Mouse (Mus musculus): ENCODE data around the gene Slc12a5. TPM values are rescaled to one million over a fixed set of nuclear protein-coding genes. Genes with fewer than 3 reads are reported as not detected.

Gene Slc12a5
- polyA plus RNA-seq, 1 experiment from 2014 or later, result 0.84 TPM

- Histone ChIP-seq H3K4me3 (ENCODE audit: low read depth, low read length) (no peak overlapping the region), H3K4me1 (ENCODE audit: insufficient read depth, low read depth, low read length) (no peaks in the 10 kb centered on the region), H3K9ac (replicated peaks; ENCODE audit: low read depth) (no peak overlapping the region), H3K27ac (ENCODE audit: low read length) (no peak overlapping the region), H3K9me3 (ENCODE audit: low read length) (no peaks in the 10 kb centered on the region), H3K27me3 (replicated peaks; ENCODE audit: insufficient read depth, low read length) (no peaks in the 10 kb centered on the region; the same call in 1 of the 2 replicates), H3K4me2 (replicated peaks; ENCODE audit: low read depth, low read length) (no peak overlapping the region), H3K36me3 (ENCODE audit: insufficient read depth, low read length) (no peaks in the 10 kb centered on the region)
- whole genome bisulfite sequencing, result 31% methylated on average over 11 of the region's 11 CpGs
- DNase-seq (ENCODE audit: low spot score) (no peak), ATAC-seq (no peak)
- TF ChIP-seq CTCF (IDR thresholded peaks at IDR 0.05), result no peak
- no peak for TF ChIP-seq EP300 (IDR thresholded peaks at IDR 0.05)
Observed at GRCm38 (mm10) chr2:164930706-164931581, 29.7 kb upstream of the Slc12a5 start.

DNA sequence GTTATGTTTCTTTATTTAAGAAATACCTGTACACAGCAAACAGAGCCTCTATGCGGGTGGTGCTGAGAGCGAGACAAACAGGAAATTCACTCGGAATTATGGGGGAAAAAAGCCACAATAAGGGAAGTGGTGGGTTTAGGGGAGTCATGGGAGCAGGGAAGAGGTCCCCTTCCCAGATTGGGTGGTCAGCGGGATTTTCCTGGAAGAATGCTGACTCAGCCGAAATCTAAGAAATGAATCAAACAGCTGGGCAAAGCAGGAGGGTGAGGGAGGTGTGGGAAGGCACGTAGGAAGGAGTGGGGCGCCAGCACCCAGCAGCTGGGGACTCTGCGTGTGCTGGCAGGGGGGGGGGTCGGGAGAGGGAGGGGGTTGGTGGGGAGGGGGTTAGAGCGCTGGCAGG is 27.1 kb upstream of the Slc12a5 start:
- no peak for ATAC-seq
- no peak overlapping the region for H3K27ac ChIP-seq (ENCODE audit: low read length)

GRCm38 (mm10) chr2:164935991-164936390 is 24.6 kb upstream of the Slc12a5 start:
- H3K27ac ChIP-seq (ENCODE audit: low read length), result no peak overlapping the region
- no peak overlapping the region for H3K9ac ChIP-seq (replicated peaks; ENCODE audit: low read depth)
- no peaks in the 10 kb centered on the region for H3K36me3 ChIP-seq (ENCODE audit: insufficient read depth, low read length)
- peaks cover 25% of the 10 kb centered on the region for H3K27me3 ChIP-seq (replicated peaks; ENCODE audit: insufficient read depth, low read length)
- DNase-seq (ENCODE audit: low spot score) (no peak), ATAC-seq (no peak)
- TF ChIP-seq CTCF (IDR thresholded peaks at IDR 0.05) (no peak), EP300 (IDR thresholded peaks at IDR 0.05) (no peak)
- no peaks in the 10 kb centered on the region for H3K9me3 ChIP-seq (ENCODE audit: low read length)
- 30% methylated on average over 4 of the region's 4 CpGs for WGBS
- H3K4me3 ChIP-seq (ENCODE audit: low read depth, low read length), result no peak overlapping the region
- no peak overlapping the region for H3K4me2 ChIP-seq (replicated peaks; ENCODE audit: low read depth, low read length)
- H3K4me1 ChIP-seq (ENCODE audit: insufficient read depth, low read depth, low read length), result no peaks in the 10 kb centered on the region

More for the DNA sequence above, 27.1 kb upstream of the Slc12a5 start:
- DNase-seq (ENCODE audit: low spot score), result no peak
- no peaks in the 10 kb centered on the region for H3K36me3 ChIP-seq (ENCODE audit: insufficient read depth, low read length)
- TF ChIP-seq CTCF (IDR thresholded peaks at IDR 0.05) (no peak), EP300 (IDR thresholded peaks at IDR 0.05) (no peak)
- H3K4me1 ChIP-seq (ENCODE audit: insufficient read depth, low read depth, low read length), result no peaks in the 10 kb centered on the region
- H3K4me3 ChIP-seq (ENCODE audit: low read depth, low read length), result no peak overlapping the region
- 42% methylated on average over 6 of the region's 10 CpGs for WGBS
- H3K9me3 ChIP-seq (ENCODE audit: low read length), result no peaks in the 10 kb centered on the region
- H3K9ac ChIP-seq (replicated peaks; ENCODE audit: low read depth), result no peak overlapping the region
- no peak overlapping the region for H3K4me2 ChIP-seq (replicated peaks; ENCODE audit: low read depth, low read length)
- peaks cover 6% of the 10 kb centered on the region for H3K27me3 ChIP-seq (replicated peaks; ENCODE audit: insufficient read depth, low read length)

DNA sequence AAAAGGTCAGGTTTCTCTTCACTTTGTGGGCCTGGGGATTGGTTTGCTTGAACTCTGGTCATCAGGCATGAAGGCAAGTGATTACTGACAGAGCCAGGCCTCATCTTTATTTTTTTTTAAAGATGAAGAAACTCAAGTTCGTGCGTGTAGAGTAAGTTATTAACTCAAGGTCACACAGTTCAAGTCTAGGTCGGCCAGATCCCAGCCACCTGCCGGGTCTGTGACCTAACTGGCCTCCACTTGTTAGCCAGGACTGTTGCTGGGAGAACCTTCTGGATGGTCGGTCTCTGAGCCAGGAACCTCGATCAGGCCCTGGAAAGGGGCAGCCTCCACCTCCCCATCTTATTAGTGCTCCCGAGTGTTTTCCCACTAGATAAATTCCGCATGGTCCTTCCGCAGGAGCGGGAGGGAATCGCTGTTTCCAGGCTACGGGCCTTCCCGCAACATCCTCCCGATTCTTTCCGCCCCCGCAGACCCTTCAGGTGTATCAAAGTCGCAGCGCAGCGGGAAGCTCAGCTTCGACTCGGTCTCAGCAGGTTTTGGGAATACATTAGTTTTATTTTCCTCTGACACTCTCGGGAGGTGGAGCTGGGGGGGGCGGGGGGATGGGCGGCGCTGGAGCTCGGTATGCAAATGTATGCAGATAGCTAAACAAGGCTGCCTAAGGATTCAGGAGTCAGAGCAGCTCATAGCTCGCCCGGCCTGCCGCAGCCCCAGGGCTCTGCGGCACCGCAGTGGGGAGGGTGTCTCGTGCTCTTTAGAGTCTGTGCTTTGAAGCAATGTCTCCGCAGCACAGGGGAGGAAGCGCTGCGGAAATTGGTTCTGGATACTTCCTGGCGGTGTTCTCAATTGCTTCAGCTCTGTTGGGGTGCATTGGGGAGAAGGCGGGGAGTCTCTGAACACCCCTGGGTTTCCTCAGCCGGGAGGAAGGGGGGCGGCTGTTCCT is 22.2 kb upstream of the Slc12a5 start:
- ATAC-seq, result peak; percentile 79
- WGBS, result 4% methylated on average over 38 of the region's 39 CpGs
- peak overlapping the region; percentile 33 for H3K4me3 ChIP-seq (ENCODE audit: low read depth, low read length)
- H3K27me3 ChIP-seq (replicated peaks; ENCODE audit: insufficient read depth, low read length), result peaks cover 25% of the 10 kb centered on the region
- no peaks in the 10 kb centered on the region for H3K36me3 ChIP-seq (ENCODE audit: insufficient read depth, low read length)
- no peaks in the 10 kb centered on the region for H3K9me3 ChIP-seq (ENCODE audit: low read length)
- no peak overlapping the region for H3K27ac ChIP-seq (ENCODE audit: low read length)
- no peaks in the 10 kb centered on the region for H3K4me1 ChIP-seq (ENCODE audit: insufficient read depth, low read depth, low read length)
- H3K9ac ChIP-seq (replicated peaks; ENCODE audit: low read depth), result no peak overlapping the region
- no peak for TF ChIP-seq CTCF (IDR thresholded peaks at IDR 0.05)
- TF ChIP-seq EP300 (IDR thresholded peaks at IDR 0.05), result no peak
- H3K4me2 ChIP-seq (replicated peaks; ENCODE audit: low read depth, low read length), result peak overlapping the region; percentile 58
- DNase-seq (ENCODE audit: low spot score), result peak; percentile 51

GRCm38 (mm10) chr2:164939106-164939505 is 21.5 kb upstream of the Slc12a5 start:
- H3K27me3 ChIP-seq (replicated peaks; ENCODE audit: insufficient read depth, low read length), result peaks cover 25% of the 10 kb centered on the region
- no peak overlapping the region for H3K27ac ChIP-seq (ENCODE audit: low read length)
- H3K9ac ChIP-seq (replicated peaks; ENCODE audit: low read depth), result no peak overlapping the region
- DNase-seq (ENCODE audit: low spot score) (no peak), ATAC-seq (no peak)
- H3K9me3 ChIP-seq (ENCODE audit: low read length), result no peaks in the 10 kb centered on the region
- H3K4me2 ChIP-seq (replicated peaks; ENCODE audit: low read depth, low read length), result peak overlapping the region; percentile 58
- 5% methylated on average over 11 of the region's 11 CpGs for WGBS
- no peak overlapping the region; the same call in 1 of the 2 replicates for H3K4me3 ChIP-seq (ENCODE audit: low read depth, low read length)
- no peak for TF ChIP-seq CTCF (IDR thresholded peaks at IDR 0.05)
- no peak for TF ChIP-seq EP300 (IDR thresholded peaks at IDR 0.05)
- H3K36me3 ChIP-seq (ENCODE audit: insufficient read depth, low read length), result no peaks in the 10 kb centered on the region
- no peaks in the 10 kb centered on the region for H3K4me1 ChIP-seq (ENCODE audit: insufficient read depth, low read depth, low read length)
